Mouse (Mus musculus): ENCODE data around the gene Vmn2r95.
"Not testable (repeated sequence)": the region's sequence is repeated elsewhere in the genome, so short reads cannot be mapped to it uniquely, and the experiment has no call there.

Gene Vmn2r95

GRCm38 (mm10) chr17:18423778-18424177 lies at the start of gene Vmn2r95:
Gene Vmn2r95 (plus strand): TSS chr17:18424078.
- no peak for DNase-seq (ENCODE audit: low spot score)

- DNase-seq (ENCODE audit: low spot score) = no peak
Observed at GRCm38 (mm10) chr17:18455619-18456140, 31.8 kb downstream of the Vmn2r95 start.

GRCm38 (mm10) chr17:18458126-18458634 lies 34.3 kb downstream of the Vmn2r95 start:
- DNase-seq (ENCODE audit: low spot score) = not testable (repeated sequence)

GRCm38 (mm10) chr17:18462695-18463094 lies 38.8 kb downstream of the Vmn2r95 start:
- DNase-seq (ENCODE audit: low spot score) = no peak

- no peak for DNase-seq (ENCODE audit: low spot score)
Observed at GRCm38 (mm10) chr17:18479885-18480284, 56.0 kb downstream of the Vmn2r95 start.
